9 mouse cellular contexts compared by ENCODE assay signal in the genomic region with DNA sequence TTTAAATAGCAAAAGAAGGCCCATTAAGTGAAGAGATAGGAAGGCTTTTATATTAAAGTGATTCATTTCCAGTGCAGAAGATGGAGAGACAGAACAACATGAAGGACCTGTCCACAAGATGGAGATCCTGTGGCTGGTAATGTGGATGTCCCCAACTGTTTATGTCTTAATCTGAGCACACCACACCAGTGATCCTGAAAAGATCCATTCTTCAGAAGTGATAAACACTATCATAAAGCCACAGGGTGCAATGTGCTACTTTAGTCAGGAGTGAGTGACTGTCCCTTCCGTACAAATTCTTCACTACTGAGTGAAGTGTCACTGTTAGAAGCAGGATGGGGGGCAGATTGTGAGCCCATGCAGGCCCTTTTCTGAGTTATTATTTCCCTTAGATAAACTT. TPM values are rescaled to one million over a fixed set of nuclear protein-coding genes. Genes with fewer than 3 reads are reported as not detected.
DNase-seq lines count a peak whose midpoint lies in the region; ATAC-seq lines count a peak whose summit lies in the region.
"Had no signal": no experiment of that assay in that cellular context is flagged by ENCODE, and none has a peak within 500 bp of the region (broad histone marks: within the 10 kb centered on the region; RNA-seq: fewer than 3 reads in every experiment).

No protein-coding gene starts in this region.

- peak overlapping the region; percentile 69 for H3K4me3 ChIP-seq in kidney, embryonic 16.5 days (ENCODE audit: low read length)
- peak overlapping the region; percentile 68 for H3K4me3 ChIP-seq in hindbrain, embryonic 15.5 days
- peak overlapping the region; percentile 98 for H3K4me3 ChIP-seq in midbrain, embryonic 12.5 days

- no peak for DNase-seq in kidney, postnatal 10 days
- peak; percentile 56 for DNase-seq in c-Kit-positive CD71-positive TER-119-positive erythroid progenitor cells, embryonic 14.5 days (ENCODE audit: low spot score)
- no peak for DNase-seq in B cell, adult 2 months
- no peak for DNase-seq in gastrocnemius, adult 18-20 months (ENCODE audit: low spot score)
- no peak for DNase-seq in spleen, adult 12 weeks (ENCODE audit: low spot score)
- DNase-seq: lung, adult 18-20 months had no signal

- 88% methylated on average over 1 of the region's 1 CpGs for WGBS in kidney, embryonic 16.5 days
- WGBS in hindbrain, embryonic 15.5 days: 90% methylated on average over 1 of the region's 1 CpGs
- 89% methylated on average over 1 of the region's 1 CpGs for WGBS in midbrain, embryonic 12.5 days

- H3K27ac ChIP-seq in kidney, embryonic 16.5 days (ENCODE audit: low read length): no peak overlapping the region
- no peak overlapping the region for H3K27ac ChIP-seq in hindbrain, embryonic 15.5 days (replicated peaks)
- H3K27ac ChIP-seq in midbrain, embryonic 12.5 days (replicated peaks): no peak overlapping the region

- peak overlapping the region; percentile 94; the same call in 1 of the 2 replicates for H3K9ac ChIP-seq in kidney, embryonic 16.5 days (replicated peaks; ENCODE audit: low read length)
- H3K9ac ChIP-seq in hindbrain, embryonic 15.5 days: peak overlapping the region; percentile 86
- peak overlapping the region; percentile 95 for H3K9ac ChIP-seq in midbrain, embryonic 12.5 days (replicated peaks)

- ATAC-seq in kidney, embryonic 16.5 days (ENCODE audit: low FRiP score, low TSS enrichment): no peak
- no peak for ATAC-seq in hindbrain, embryonic 15.5 days (ENCODE audit: low FRiP score, low read depth)
- no peak for ATAC-seq in midbrain, embryonic 12.5 days (ENCODE audit: low FRiP score, low read depth)

- no peaks in the 10 kb centered on the region for H3K9me3 ChIP-seq in kidney, embryonic 16.5 days (ENCODE audit: low read length)
- H3K9me3 ChIP-seq in hindbrain, embryonic 15.5 days: no peaks in the 10 kb centered on the region
- H3K9me3 ChIP-seq in midbrain, embryonic 12.5 days: no peaks in the 10 kb centered on the region

- H3K36me3 ChIP-seq in kidney, embryonic 16.5 days (ENCODE audit: insufficient read depth, low read length): peaks cover 2% of the 10 kb centered on the region; the same call in 1 of the 2 replicates
- no peaks in the 10 kb centered on the region for H3K36me3 ChIP-seq in hindbrain, embryonic 15.5 days
- peaks cover 14% of the 10 kb centered on the region for H3K36me3 ChIP-seq in midbrain, embryonic 12.5 days

- H3K4me2 ChIP-seq in kidney, embryonic 16.5 days (replicated peaks; ENCODE audit: low read depth, low read length): peak overlapping the region; percentile 95
- peak overlapping the region; percentile 74 for H3K4me2 ChIP-seq in hindbrain, embryonic 15.5 days
- H3K4me2 ChIP-seq in midbrain, embryonic 12.5 days (replicated peaks): peak overlapping the region; percentile 93

- no peaks in the 10 kb centered on the region for H3K27me3 ChIP-seq in kidney, embryonic 16.5 days (ENCODE audit: insufficient read depth, low read length)
- H3K27me3 ChIP-seq in hindbrain, embryonic 15.5 days: no peaks in the 10 kb centered on the region
- no peaks in the 10 kb centered on the region for H3K27me3 ChIP-seq in midbrain, embryonic 12.5 days

- peaks cover 12% of the 10 kb centered on the region for H3K4me1 ChIP-seq in kidney, embryonic 16.5 days (ENCODE audit: insufficient read depth, low read length)
- peaks cover 21% of the 10 kb centered on the region for H3K4me1 ChIP-seq in hindbrain, embryonic 15.5 days (replicated peaks)
- peaks cover 18% of the 10 kb centered on the region for H3K4me1 ChIP-seq in midbrain, embryonic 12.5 days

RNA-seq across cellular contexts. Expression of a gene that starts 1.5 kb away (rescaled TPM):
- polyA plus RNA-seq in kidney, embryonic 16.5 days (2015; fragmentation: Nextera tagmentation; extraction: Ambion mirVana): 7.8 and 10.1 TPM in 2 replicates
- 14.6 and 16.3 TPM in 2 replicates for polyA plus RNA-seq in hindbrain, embryonic 15.5 days (2015; fragmentation: Nextera tagmentation; extraction: Ambion mirVana)
- 15.4 and 17.1 TPM in 2 replicates for polyA plus RNA-seq in midbrain, embryonic 12.5 days (2016; fragmentation: Nextera tagmentation; extraction: Ambion mirVana)
- 1 to 10 TPM; 3.8 to 4.4 TPM for total RNA-seq in gastrocnemius, adult 18-20 months (2021)

RNA-seq across cellular contexts. Expression of a gene that starts 21.9 kb away (rescaled TPM):
- polyA plus RNA-seq in kidney, embryonic 16.5 days (2015; fragmentation: Nextera tagmentation; extraction: Ambion mirVana): 56.6 and 65.6 TPM in 2 replicates
- 49.3 and 53.0 TPM in 2 replicates for polyA plus RNA-seq in hindbrain, embryonic 15.5 days (2015; fragmentation: Nextera tagmentation; extraction: Ambion mirVana)
- polyA plus RNA-seq in midbrain, embryonic 12.5 days (2016; fragmentation: Nextera tagmentation; extraction: Ambion mirVana): 84.0 and 84.9 TPM in 2 replicates
- 10 to 100 TPM; 29.4 to 30.4 TPM for total RNA-seq in gastrocnemius, adult 18-20 months (2021)

RNA-seq across cellular contexts. Expression of a gene that starts 40.6 kb away (rescaled TPM):
- 107 and 110 TPM in 2 replicates for polyA plus RNA-seq in kidney, embryonic 16.5 days (2015; fragmentation: Nextera tagmentation; extraction: Ambion mirVana)
- 80.6 and 85.9 TPM in 2 replicates for polyA plus RNA-seq in hindbrain, embryonic 15.5 days (2015; fragmentation: Nextera tagmentation; extraction: Ambion mirVana)
- polyA plus RNA-seq in midbrain, embryonic 12.5 days (2016; fragmentation: Nextera tagmentation; extraction: Ambion mirVana): 92.5 and 96.6 TPM in 2 replicates
- total RNA-seq in gastrocnemius, adult 18-20 months (2021): 10 to 100 TPM; 16.7 to 22.6 TPM

RNA-seq across cellular contexts. Expression of a gene that starts 42.5 kb away (rescaled TPM):
- polyA plus RNA-seq in kidney, embryonic 16.5 days (2015; fragmentation: Nextera tagmentation; extraction: Ambion mirVana): not detected in 2 replicates
- not detected in 2 replicates for polyA plus RNA-seq in hindbrain, embryonic 15.5 days (2015; fragmentation: Nextera tagmentation; extraction: Ambion mirVana)
- polyA plus RNA-seq in midbrain, embryonic 12.5 days (2016; fragmentation: Nextera tagmentation; extraction: Ambion mirVana): not detected in 2 replicates
- total RNA-seq in gastrocnemius, adult 18-20 months (2021): not detected

RNA-seq across cellular contexts. Expression of a gene that starts 50.4 kb away (rescaled TPM):
- polyA plus RNA-seq in kidney, embryonic 16.5 days (2015; fragmentation: Nextera tagmentation; extraction: Ambion mirVana): 70.4 and 71.7 TPM in 2 replicates
- polyA plus RNA-seq in hindbrain, embryonic 15.5 days (2015; fragmentation: Nextera tagmentation; extraction: Ambion mirVana): 4.7 and 6.5 TPM in 2 replicates
- 4.4 and 5.7 TPM in 2 replicates for polyA plus RNA-seq in midbrain, embryonic 12.5 days (2016; fragmentation: Nextera tagmentation; extraction: Ambion mirVana)
- 1 to 10 TPM in 1 of 2 experiments, under 1 TPM in 1; 0.53 to 1.8 TPM for total RNA-seq in gastrocnemius, adult 18-20 months (2021)
